ENCODE assay signal across 1 mouse cellular context in the genomic region with DNA sequence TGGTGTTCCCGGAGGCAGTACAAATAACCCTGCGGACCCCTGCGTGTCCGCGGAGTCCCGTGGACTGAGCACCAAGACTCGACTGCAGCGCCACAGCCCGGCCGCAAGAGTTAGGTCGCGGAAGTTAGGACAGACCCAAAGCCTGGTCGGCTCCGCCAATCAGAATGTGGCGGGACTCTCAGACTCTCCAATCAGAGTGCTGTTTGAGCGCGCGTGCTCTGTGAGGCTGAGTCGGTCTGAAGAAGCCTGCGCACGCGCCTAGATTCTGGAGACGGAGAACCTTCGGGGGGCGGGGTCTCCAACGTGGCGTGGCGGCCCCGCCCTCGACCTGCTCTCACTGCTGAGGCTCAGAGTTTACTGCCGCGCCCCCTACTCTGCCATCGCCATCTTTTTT.
A peak's percentile ranks its signal among the peaks of the same experiment; 100 is the strongest.
TF ChIP-seq lines count a peak whose summit lies in the region.

A gene (minus strand): TSS at position 131 of the 394 bp plus-strand sequence.

TF ChIP-seq in MEL, 35 proteins besides CTCF, POLR2A, EP300 and RAD21 (continued from another document):
- no peak for TF ChIP-seq GATA1 (IDR thresholded peaks at IDR 0.05; ENCODE audit: low read depth, low read length)
- no peak for TF ChIP-seq ZNF384 (IDR thresholded peaks at IDR 0.05; ENCODE audit: low read depth, low read length)
- TF ChIP-seq ZC3H11A (IDR thresholded peaks at IDR 0.05; ENCODE audit: low read depth, low read length), result no peak
- TF ChIP-seq MYC (IDR thresholded peaks at IDR 0.05; ENCODE audit: low read depth, low read length), result no peak; the same call in 1 of the 2 replicates
- no peak for TF ChIP-seq CHD2 (IDR thresholded peaks at IDR 0.05; ENCODE audit: low read length)
- TF ChIP-seq BHLHE40 (IDR thresholded peaks at IDR 0.05; ENCODE audit: borderline replicate concordance, low read depth, low read length), result no peak
- no peak; the same call in 1 of the 2 replicates for TF ChIP-seq POLR2AphosphoS5 (IDR thresholded peaks at IDR 0.05; ENCODE audit: borderline replicate concordance, low read depth, low read length)
- TF ChIP-seq ZKSCAN1 (IDR thresholded peaks at IDR 0.05; ENCODE audit: low read depth, low read length), result no peak
- peak; percentile 85 for TF ChIP-seq USF1 (IDR thresholded peaks at IDR 0.05; ENCODE audit: low read depth, low read length)
- no peak for TF ChIP-seq RCOR1 (IDR thresholded peaks at IDR 0.05; ENCODE audit: low read depth, low read length)
